Mouse (Mus musculus) forebrain, embryonic 16.5 days (tissue): Measurements from ENCODE around the gene Tle3. TPM values are rescaled to one million over a fixed set of nuclear protein-coding genes. Genes with fewer than 3 reads are reported as not detected.

Source experiments
- ATAC-seq: fragments of 200-750 bp; cut with Nextera tagmentation; 2 replicates; pipeline ENCODE4 v1.8.0; 2017; ENCODE audit warnings: mild to moderate bottlenecking, moderate library complexity
- H3K27ac ChIP-seq: fragments of 300-500 bp; sonication (generic); 2 replicates; pipeline ENCODE4 v1.5.1; 2014; ENCODE audit warnings: low read length, control low read depth
- H3K27me3 ChIP-seq: fragments of 300-500 bp; sonication (generic); replicated peaks from 2 replicates; pipeline ENCODE4 v1.6.1; 2014; ENCODE audit warnings: low read length; ENCODE audit not compliant: control insufficient read depth, insufficient read depth
- H3K36me3 ChIP-seq: fragments of 300-500 bp; sonication (generic); 2 replicates; pipeline ENCODE4 v1.6.1; 2014; ENCODE audit not compliant: control insufficient read depth, insufficient read depth
- H3K4me1 ChIP-seq: fragments of 300-500 bp; sonication (generic); replicated peaks from 2 replicates; pipeline ENCODE4 v1.6.1; 2014; ENCODE audit warnings: low read length; ENCODE audit not compliant: control insufficient read depth, insufficient read depth
- H3K4me2 ChIP-seq: fragments of 300-500 bp; sonication (generic); 2 replicates; pipeline ENCODE4 v1.6.1; 2014; ENCODE audit warnings: mild to moderate bottlenecking, low read length, control low read depth
- H3K4me3 ChIP-seq: fragments of 300-500 bp; sonication (generic); replicated peaks from 2 replicates; pipeline ENCODE4 v1.5.1; 2014; ENCODE audit warnings: mild to moderate bottlenecking, low read length, control low read depth
- H3K9ac ChIP-seq: fragments of 300-500 bp; sonication (generic); replicated peaks from 2 replicates; pipeline ENCODE4 v1.6.1; 2014; ENCODE audit warnings: low read depth, low read length, control low read depth
- H3K9me3 ChIP-seq: fragments of 300-500 bp; sonication (generic); 2 replicates; pipeline ENCODE4 v1.6.1; 2016; ENCODE audit warnings: low read length; ENCODE audit not compliant: control insufficient read depth
- WGBS: fragments of 180-500 bp; shearing (Covaris S2); extraction: QIAGEN DNeasy Blood & Tissue Kit; methylation state at CpG from one replicate; pipeline ENCODE4 v1.1.7; 2014; 5-methylcytosine and 5-hydroxymethylcytosine counted together
- polyA plus RNA-seq: library from polyadenylated mRNA; unstranded; fragments of >200 nt; fragmentation: Nextera tagmentation; extraction: Ambion mirVana; gene quantifications from 2 replicates; pipeline ENCODE4 v1.2.1, GENCODE M21; 2015

Tle3 gene
- polyA plus RNA-seq, 1 experiment from 2014 or later = 36.8 TPM

- Histone ChIP-seq H3K4me2 (no peak overlapping the region), H3K27ac (no peak overlapping the region), H3K4me1 (peaks cover 10% of the 10 kb centered on the region), H3K4me3 (no peak overlapping the region), H3K9me3 (no peaks in the 10 kb centered on the region), H3K9ac (no peak overlapping the region), H3K36me3 (no peaks in the 10 kb centered on the region), H3K27me3 (no peaks in the 10 kb centered on the region)
- 28% methylated on average over 11 of the region's 11 CpGs for WGBS
- no peak for ATAC-seq
These were observed 69.2 kb downstream of the Tle3 start for GRCm38 (mm10) chr9:61441206-61441913.

DNA sequence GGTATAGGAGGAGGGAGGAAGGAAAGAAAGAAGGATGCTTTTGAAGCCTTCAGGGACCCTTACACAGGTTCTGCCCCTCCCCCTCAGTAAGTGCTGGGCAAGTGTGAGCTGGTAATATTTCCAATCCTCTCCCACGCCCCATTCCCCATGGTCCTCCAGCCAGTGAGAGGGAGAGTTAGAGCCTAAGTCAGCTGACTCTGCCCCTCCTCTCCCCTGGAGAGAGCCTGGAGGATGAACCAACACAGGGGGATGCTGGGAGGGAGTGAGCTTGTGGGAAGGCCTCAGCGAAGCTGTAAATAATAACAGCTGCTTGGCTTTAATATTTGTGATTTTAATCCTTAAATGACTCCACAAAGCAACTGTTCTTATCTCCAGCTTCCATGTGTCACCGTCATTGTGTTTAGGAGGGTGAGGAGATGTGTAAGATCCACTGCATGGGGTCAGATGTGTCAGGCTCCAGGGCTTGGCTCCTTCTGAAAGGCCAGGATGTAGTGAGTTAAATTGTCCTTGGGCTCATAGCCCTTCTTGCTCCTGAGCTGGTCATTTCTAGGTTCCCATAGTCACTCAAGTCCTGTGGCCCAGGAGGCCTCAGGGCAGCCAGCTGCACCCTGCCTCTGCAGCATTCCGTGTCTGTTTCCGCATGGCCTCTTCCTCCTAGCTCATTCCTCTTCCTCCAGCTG lies 70.9 kb downstream of the Tle3 start:
- H3K9me3 ChIP-seq = no peaks in the 10 kb centered on the region
- no peak overlapping the region for H3K4me2 ChIP-seq
- peaks cover 10% of the 10 kb centered on the region for H3K4me1 ChIP-seq
- H3K27me3 ChIP-seq = no peaks in the 10 kb centered on the region
- no peaks in the 10 kb centered on the region for H3K36me3 ChIP-seq
- ATAC-seq = no peak
- WGBS = 64% methylated on average over 5 of the region's 5 CpGs
- no peak overlapping the region for H3K4me3 ChIP-seq
- H3K9ac ChIP-seq = no peak overlapping the region
- H3K27ac ChIP-seq = no peak overlapping the region

DNA sequence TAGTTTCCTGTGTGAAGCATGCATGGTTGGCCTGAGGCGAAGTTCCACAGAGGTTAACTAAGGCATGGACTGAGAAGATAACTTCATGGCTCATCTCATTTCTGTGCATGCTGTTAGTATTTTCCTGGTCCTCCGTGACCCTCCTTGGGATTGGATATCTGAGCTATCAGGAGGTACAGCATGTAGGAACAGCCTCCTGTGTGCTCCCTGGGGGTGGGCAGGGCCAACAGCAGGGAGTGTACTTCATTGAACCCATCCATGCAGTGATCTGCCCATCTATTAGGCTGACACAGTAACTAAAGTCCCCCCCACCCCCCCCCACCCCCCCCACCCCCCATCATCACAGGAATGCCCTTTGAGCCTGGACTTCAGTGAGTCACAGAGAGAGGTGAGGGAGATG lies 73.0 kb downstream of the Tle3 start:
- ATAC-seq = no peak
- no peak overlapping the region for H3K27ac ChIP-seq
- H3K9ac ChIP-seq = no peak overlapping the region
- H3K4me1 ChIP-seq = peaks cover 7% of the 10 kb centered on the region
- no peak overlapping the region for H3K4me2 ChIP-seq
- H3K9me3 ChIP-seq = no peaks in the 10 kb centered on the region
- no peaks in the 10 kb centered on the region for H3K36me3 ChIP-seq
- 88% methylated on average over 2 of the region's 2 CpGs for WGBS
- no peak overlapping the region for H3K4me3 ChIP-seq
- H3K27me3 ChIP-seq = no peaks in the 10 kb centered on the region

- Histone ChIP-seq H3K9me3 (no peaks in the 10 kb centered on the region), H3K27me3 (0 out of 2 replicates have a peak, but pooled peaks cover 3% of the 10 kb centered on the region), H3K4me1 (peaks cover 7% of the 10 kb centered on the region), H3K27ac (no peak overlapping the region), H3K4me3 (no peak overlapping the region), H3K9ac (no peak overlapping the region), H3K36me3 (no peaks in the 10 kb centered on the region), H3K4me2 (no peak overlapping the region)
- WGBS = 18% methylated on average over 5 of the region's 5 CpGs
- no peak for ATAC-seq
These were observed 73.6 kb downstream of the Tle3 start for GRCm38 (mm10) chr9:61445711-61446222.

GRCm38 (mm10) chr9:61446965-61447364 lies 74.8 kb downstream of the Tle3 start:
- H3K4me3 ChIP-seq = no peak overlapping the region
- H3K9ac ChIP-seq = no peak overlapping the region
- H3K36me3 ChIP-seq = no peaks in the 10 kb centered on the region
- H3K4me1 ChIP-seq = peaks cover 5% of the 10 kb centered on the region
- WGBS = 78% methylated on average over 2 of the region's 2 CpGs
- no peaks in the 10 kb centered on the region for H3K9me3 ChIP-seq
- H3K4me2 ChIP-seq = no peak overlapping the region
- H3K27ac ChIP-seq = no peak overlapping the region
- H3K27me3 ChIP-seq = 0 out of 2 replicates have a peak, but pooled peaks cover 4% of the 10 kb centered on the region
- no peak for ATAC-seq

GRCm38 (mm10) chr9:61449363-61449904 lies 77.3 kb downstream of the Tle3 start:
- no peak overlapping the region for H3K4me3 ChIP-seq
- no peaks in the 10 kb centered on the region for H3K36me3 ChIP-seq
- H3K27ac ChIP-seq = no peak overlapping the region
- ATAC-seq = no peak
- no peak overlapping the region for H3K4me2 ChIP-seq
- 79% methylated on average over 5 of the region's 5 CpGs for WGBS
- H3K27me3 ChIP-seq = 0 out of 2 replicates have a peak, but pooled peaks cover 4% of the 10 kb centered on the region
- no peak overlapping the region for H3K9ac ChIP-seq
- H3K9me3 ChIP-seq = no peaks in the 10 kb centered on the region
- peaks cover 5% of the 10 kb centered on the region for H3K4me1 ChIP-seq

GRCm38 (mm10) chr9:61452081-61452480 lies 79.9 kb downstream of the Tle3 start:
- 80% methylated on average over 1 of the region's 1 CpGs for WGBS

GRCm38 (mm10) chr9:61455861-61456261 lies 83.7 kb downstream of the Tle3 start:
- WGBS = 85% methylated on average over 6 of the region's 6 CpGs
- no peaks in the 10 kb centered on the region for H3K36me3 ChIP-seq
- peaks cover 6% of the 10 kb centered on the region; the same call in 1 of the 2 replicates for H3K27me3 ChIP-seq
- no peaks in the 10 kb centered on the region for H3K9me3 ChIP-seq
- H3K4me3 ChIP-seq = no peak overlapping the region
- no peak overlapping the region for H3K4me2 ChIP-seq
- 0 out of 2 replicates have a peak, but pooled peaks cover 4% of the 10 kb centered on the region for H3K4me1 ChIP-seq
- no peak overlapping the region for H3K9ac ChIP-seq
- no peak for ATAC-seq
- no peak overlapping the region for H3K27ac ChIP-seq

More at GRCm38 (mm10) chr9:61452081-61452480, 79.9 kb downstream of the Tle3 start:
- Histone ChIP-seq H3K9ac (no peak overlapping the region), H3K36me3 (no peaks in the 10 kb centered on the region), H3K4me3 (no peak overlapping the region), H3K27ac (no peak overlapping the region), H3K4me2 (no peak overlapping the region), H3K9me3 (no peaks in the 10 kb centered on the region), H3K27me3 (0 out of 2 replicates have a peak, but pooled peaks cover 4% of the 10 kb centered on the region), H3K4me1 (0 out of 2 replicates have a peak, but pooled peaks cover 4% of the 10 kb centered on the region)
- no peak for ATAC-seq
